Mouse (Mus musculus) liver, postnatal 0 days (tissue): ENCODE results near the gene Foxo3. TPM values are rescaled to one million over a fixed set of nuclear protein-coding genes. Genes with fewer than 3 reads are reported as not detected.

Experiments used
- ATAC-seq: fragments of 200-750 bp; cut with Nextera tagmentation; 2 replicates; pipeline ENCODE4 v1.8.0; 2017; ENCODE audit warnings: mild to moderate bottlenecking, moderate library complexity
- DNase-seq: peaks from one replicate; pipeline ENCODE4 v3.0.0-alpha.2; 2016
- H3K27ac ChIP-seq: fragments of 300-500 bp; sonication (generic); 2 replicates; pipeline ENCODE4 v1.5.1; 2014; ENCODE audit warnings: antibody characterized with exemption, moderate library complexity, mild to moderate bottlenecking, low read depth
- H3K27me3 ChIP-seq: fragments of 300-500 bp; sonication (generic); 2 replicates; pipeline ENCODE4 v1.6.1; 2014; ENCODE audit warnings: low read length, control low read depth, mixed read lengths; ENCODE audit not compliant: insufficient read depth
- H3K36me3 ChIP-seq: fragments of 300-500 bp; sonication (generic); replicated peaks from 2 replicates; pipeline ENCODE4 v1.6.1; 2014; ENCODE audit warnings: mild to moderate bottlenecking, control low read depth, low read length, moderate library complexity, mixed read lengths; ENCODE audit not compliant: insufficient read depth
- H3K4me1 ChIP-seq: fragments of 300-500 bp; sonication (generic); 2 replicates; pipeline ENCODE4 v1.6.1; 2014; ENCODE audit warnings: antibody characterized with exemption, mild to moderate bottlenecking, control low read depth; ENCODE audit not compliant: insufficient read depth
- H3K4me2 ChIP-seq: fragments of 300-500 bp; sonication (generic); 2 replicates; pipeline ENCODE4 v1.6.1; 2014; ENCODE audit warnings: low read depth, mild to moderate bottlenecking, low read length, moderate library complexity, mixed read lengths
- H3K4me3 ChIP-seq: fragments of 300-500 bp; sonication (generic); 2 replicates; pipeline ENCODE4 v1.5.1; 2014; ENCODE audit warnings: low read depth, low read length
- H3K9ac ChIP-seq: fragments of 300-500 bp; sonication (generic); replicated peaks from 2 replicates; pipeline ENCODE4 v1.6.1; 2014; ENCODE audit warnings: mild to moderate bottlenecking, moderate library complexity
- H3K9me3 ChIP-seq: fragments of 300-500 bp; sonication (generic); 2 replicates; pipeline ENCODE4 v1.6.1; 2016; ENCODE audit warnings: mild to moderate bottlenecking, control low read depth, low read length, mixed read lengths
- CTCF ChIP-seq: sonication (generic); IDR thresholded peaks from 2 replicates; pipeline ENCODE4 v1.5.1; 2016; ENCODE audit warnings: antibody characterized with exemption, low read depth
- EP300 ChIP-seq: IDR thresholded peaks from 2 replicates; pipeline ENCODE4 v1.6.1; 2016; ENCODE audit warnings: antibody characterized with exemption, low read depth, mild to moderate bottlenecking
- WGBS: fragments of 180-500 bp; shearing (Covaris S2); extraction: QIAGEN DNeasy Blood & Tissue Kit; methylation state at CpG from one replicate; pipeline ENCODE4 v1.1.7; 2014; ENCODE audit not compliant: insufficient replicate concordance; 5-methylcytosine and 5-hydroxymethylcytosine counted together
- polyA plus RNA-seq: library from polyadenylated mRNA; unstranded; fragments of >200 nt; fragmentation: Nextera tagmentation; extraction: Ambion mirVana; gene quantifications from 2 replicates; pipeline ENCODE4 v1.2.1, GENCODE M21; 2015

Foxo3 gene
- polyA plus RNA-seq, 1 experiment from 2014 or later, result 8.4 TPM

GRCm38 (mm10) chr10:42231100-42231541 lies 45.4 kb downstream of the Foxo3 start:
- H3K36me3 ChIP-seq, result peaks cover 7% of the 10 kb centered on the region
- ATAC-seq, result peak; percentile 56
- H3K9me3 ChIP-seq, result no peaks in the 10 kb centered on the region
- H3K27me3 ChIP-seq, result no peaks in the 10 kb centered on the region
- H3K4me2 ChIP-seq, result no peak overlapping the region
- peaks cover 38% of the 10 kb centered on the region for H3K4me1 ChIP-seq
- TF ChIP-seq EP300 (no peak), CTCF (no peak)
- 81% methylated on average over 3 of the region's 3 CpGs for WGBS
- no peak for DNase-seq
- H3K27ac ChIP-seq, result peak overlapping the region; percentile 62
- H3K4me3 ChIP-seq, result no peak overlapping the region
- H3K9ac ChIP-seq, result no peak overlapping the region

- Histone ChIP-seq H3K4me3 (no peak overlapping the region), H3K4me1 (peaks cover 43% of the 10 kb centered on the region), H3K4me2 (no peak overlapping the region), H3K9me3 (no peaks in the 10 kb centered on the region), H3K36me3 (peaks cover 11% of the 10 kb centered on the region), H3K27ac (peak overlapping the region; percentile 62), H3K27me3 (no peaks in the 10 kb centered on the region), H3K9ac (no peak overlapping the region)
- 74% methylated on average over 5 of the region's 5 CpGs for WGBS
- ATAC-seq, result peak; percentile 60
- DNase-seq, result no peak
- TF ChIP-seq EP300, result no peak
- no peak for TF ChIP-seq CTCF
Observed at GRCm38 (mm10) chr10:42230471-42231099, 46.0 kb downstream of the Foxo3 start.

- no peaks in the 10 kb centered on the region for H3K9me3 ChIP-seq
- no peak overlapping the region for H3K9ac ChIP-seq
- 76% methylated on average over 4 of the region's 4 CpGs for WGBS
- H3K4me2 ChIP-seq, result no peak overlapping the region
- H3K36me3 ChIP-seq, result peaks cover 5% of the 10 kb centered on the region
- ATAC-seq, result no peak
- no peak overlapping the region for H3K27ac ChIP-seq
- no peak overlapping the region for H3K4me3 ChIP-seq
- TF ChIP-seq EP300 (no peak), CTCF (no peak)
- peaks cover 54% of the 10 kb centered on the region for H3K4me1 ChIP-seq
- DNase-seq, result no peak
- no peaks in the 10 kb centered on the region for H3K27me3 ChIP-seq
Observed at GRCm38 (mm10) chr10:42227751-42228241, 48.8 kb downstream of the Foxo3 start.

DNA sequence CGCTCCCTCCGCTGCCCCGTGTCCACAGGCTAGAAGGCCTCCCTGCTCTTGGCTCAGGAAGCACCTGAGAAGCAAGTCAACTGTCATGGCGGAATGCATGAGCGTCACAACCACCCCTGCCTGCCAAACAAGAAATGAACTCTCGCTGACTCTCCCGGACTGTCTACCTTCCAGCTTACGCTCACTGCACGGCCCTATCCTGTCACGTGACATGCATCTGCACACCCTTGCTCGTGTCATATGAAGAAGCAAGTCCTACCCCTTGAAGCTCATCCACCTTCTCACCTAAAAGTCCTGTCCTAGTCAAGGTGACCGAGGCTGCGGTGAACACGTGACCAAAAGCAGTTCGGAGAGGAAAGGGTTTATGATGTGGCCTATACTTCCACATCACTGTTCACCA lies 50.4 kb downstream of the Foxo3 start:
- ATAC-seq (no peak), DNase-seq (no peak)
- peaks cover 58% of the 10 kb centered on the region for H3K4me1 ChIP-seq

DNA sequence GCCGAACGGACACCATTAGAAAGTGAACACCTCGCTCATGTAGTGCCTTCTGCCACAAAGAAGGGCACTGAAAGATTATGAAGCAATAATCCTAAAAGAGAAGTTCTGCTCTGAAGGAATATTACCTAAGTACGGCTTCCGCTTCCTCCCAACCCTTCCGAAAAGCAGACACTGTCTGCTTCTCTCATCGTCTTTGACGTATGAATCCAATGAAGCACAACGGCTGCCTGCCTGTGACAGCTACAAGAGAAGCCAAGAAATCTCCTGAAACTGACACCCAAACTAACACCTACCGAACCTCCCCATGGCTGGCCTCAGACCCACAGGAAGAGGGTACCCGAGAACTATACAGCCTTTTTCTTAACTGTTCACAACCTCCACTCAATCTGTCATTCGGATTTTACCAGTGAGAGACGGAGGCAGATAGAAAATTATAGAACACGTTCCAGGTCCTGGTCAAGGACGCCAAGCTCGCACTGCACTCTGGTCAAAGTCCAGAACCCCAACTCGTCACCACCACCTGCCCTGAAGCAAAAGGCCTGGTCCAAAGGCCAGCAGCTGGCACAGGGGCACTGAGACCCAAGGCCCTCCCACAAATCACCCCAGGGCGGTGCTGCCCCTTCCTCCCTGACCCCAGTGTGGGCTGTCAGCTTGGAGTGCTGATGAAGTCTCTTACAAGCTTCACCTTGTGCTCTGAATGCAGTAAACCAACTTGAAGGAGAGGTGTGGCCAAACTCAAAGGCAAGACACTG lies 51.2 kb downstream of the Foxo3 start:
- Histone ChIP-seq H3K4me2 (peak overlapping the region; percentile 22; the same call in 1 of the 2 replicates), H3K9me3 (no peaks in the 10 kb centered on the region), H3K9ac (0 out of 2 replicates have a peak overlapping the region, but pooled peaks have one; percentile 4), H3K4me3 (no peak overlapping the region), H3K4me1 (peaks cover 58% of the 10 kb centered on the region), H3K36me3 (peaks cover 5% of the 10 kb centered on the region), H3K27ac (peak overlapping the region; percentile 77), H3K27me3 (no peaks in the 10 kb centered on the region)
- DNase-seq (peak; percentile 36), ATAC-seq (peak; percentile 60)
- TF ChIP-seq CTCF, result no peak
- TF ChIP-seq EP300, result no peak
- 71% methylated on average over 18 of the region's 18 CpGs for WGBS

More for the DNA sequence above, 50.4 kb downstream of the Foxo3 start:
- H3K27me3 ChIP-seq, result no peaks in the 10 kb centered on the region
- 86% methylated on average over 15 of the region's 15 CpGs for WGBS
- no peak overlapping the region for H3K9ac ChIP-seq
- TF ChIP-seq EP300 (no peak), CTCF (no peak)
- peaks cover 5% of the 10 kb centered on the region for H3K36me3 ChIP-seq
- H3K4me2 ChIP-seq, result no peak overlapping the region
- no peaks in the 10 kb centered on the region for H3K9me3 ChIP-seq
- no peak overlapping the region for H3K27ac ChIP-seq
- H3K4me3 ChIP-seq, result no peak overlapping the region

- peaks cover 48% of the 10 kb centered on the region for H3K4me1 ChIP-seq
- ATAC-seq (no peak), DNase-seq (no peak)
- WGBS, result 83% methylated on average over 11 of the region's 11 CpGs
- no peak overlapping the region; the same call in 1 of the 2 replicates for H3K9ac ChIP-seq
- H3K9me3 ChIP-seq, result no peaks in the 10 kb centered on the region
- no peak overlapping the region for H3K27ac ChIP-seq
- H3K36me3 ChIP-seq, result peaks cover 7% of the 10 kb centered on the region
- H3K4me2 ChIP-seq, result no peak overlapping the region
- no peaks in the 10 kb centered on the region for H3K27me3 ChIP-seq
- TF ChIP-seq CTCF (no peak), EP300 (no peak)
- no peak overlapping the region for H3K4me3 ChIP-seq
Observed at GRCm38 (mm10) chr10:42221996-42222395, 54.6 kb downstream of the Foxo3 start.
